8 mouse cellular contexts compared by ENCODE assay signal in genomic region chr4:146603578-146604399, GRCm38 (mm10). TPM values are rescaled to one million over a fixed set of nuclear protein-coding genes. Genes with fewer than 3 reads are reported as not detected.
DNase-seq lines count a peak whose midpoint lies in the region; ATAC-seq and TF ChIP-seq lines count a peak whose summit lies in the region.
"Not testable (repeated sequence)": the region's sequence is repeated elsewhere in the genome, so short reads cannot be mapped to it uniquely, and the experiment has no call there.

No protein-coding gene starts in this region.

- peak; percentile 0 to 4 for DNase-seq in heart, postnatal 10 days
- not testable (repeated sequence) for DNase-seq in liver, embryonic 13.5 days

- peak; percentile 81 for ATAC-seq in common myeloid progenitor, adult 5-6 weeks (replicated peaks; ENCODE audit: low read depth, poor library complexity, severe bottlenecking)
- ATAC-seq in forebrain, embryonic 16.5 days: peak; percentile 70
- ATAC-seq in kidney, embryonic 15.5 days (replicated peaks; ENCODE audit: low FRiP score): peak; percentile 98
- ATAC-seq in liver, embryonic 13.5 days (ENCODE audit: low read depth): peak; percentile 97
- ATAC-seq in midbrain, embryonic 13.5 days: peak; percentile 95
- peak; percentile 86 for ATAC-seq in stomach, embryonic 15.5 days (ENCODE audit: insufficient read depth, low FRiP score, low read depth)

- not testable (repeated sequence) for H3K36me3 ChIP-seq in E14TG2a.4 (ENCODE audit: insufficient read depth, low read length); forebrain, embryonic 16.5 days (ENCODE audit: control insufficient read depth, insufficient read depth); kidney, embryonic 15.5 days; liver, embryonic 13.5 days; midbrain, embryonic 13.5 days; stomach, embryonic 15.5 days

- intact Hi-C loops in heart, postnatal 10 days (cut with DNase I): not testable (repeated sequence)

- not testable (repeated sequence) for H3K27me3 ChIP-seq in E14TG2a.4 (ENCODE audit: insufficient read depth, low read length); forebrain, embryonic 16.5 days (replicated peaks; ENCODE audit: control insufficient read depth, insufficient read depth, low read length); kidney, embryonic 15.5 days; liver, embryonic 13.5 days; midbrain, embryonic 13.5 days; stomach, embryonic 15.5 days (replicated peaks)

- H3K4me1 ChIP-seq in E14TG2a.4 (replicated peaks; ENCODE audit: low read depth, low read length); forebrain, embryonic 16.5 days (replicated peaks; ENCODE audit: control insufficient read depth, insufficient read depth, low read length); kidney, embryonic 15.5 days; liver, embryonic 13.5 days (replicated peaks); midbrain, embryonic 13.5 days (replicated peaks); stomach, embryonic 15.5 days: not testable (repeated sequence)

- not testable (repeated sequence) for H3K9me3 ChIP-seq in E14TG2a.4 (ENCODE audit: low read length); forebrain, embryonic 16.5 days (ENCODE audit: control insufficient read depth, low read length); kidney, embryonic 15.5 days (replicated peaks); liver, embryonic 13.5 days (replicated peaks); midbrain, embryonic 13.5 days; stomach, embryonic 15.5 days

- H3K4me2 ChIP-seq in forebrain, embryonic 16.5 days (ENCODE audit: low read length): not testable (repeated sequence)
- H3K4me2 ChIP-seq in kidney, embryonic 15.5 days: peak overlapping the region; percentile 47
- H3K4me2 ChIP-seq in liver, embryonic 13.5 days: peak overlapping the region; percentile 44
- peak overlapping the region; percentile 44 for H3K4me2 ChIP-seq in midbrain, embryonic 13.5 days (replicated peaks)
- peak overlapping the region; percentile 42 for H3K4me2 ChIP-seq in stomach, embryonic 15.5 days

- H3K4me3 ChIP-seq in E14TG2a.4 (replicated peaks; ENCODE audit: low read length): peak overlapping the region; percentile 74
- peak overlapping the region; percentile 20; the same call in 1 of the 2 replicates for H3K4me3 ChIP-seq in forebrain, embryonic 16.5 days (replicated peaks; ENCODE audit: low read length)
- H3K4me3 ChIP-seq in kidney, embryonic 15.5 days (replicated peaks): peak overlapping the region; percentile 31
- H3K4me3 ChIP-seq in liver, embryonic 13.5 days (replicated peaks): 0 out of 2 replicates have a peak overlapping the region, but pooled peaks have one; percentile 13
- H3K4me3 ChIP-seq in midbrain, embryonic 13.5 days (replicated peaks): peak overlapping the region; percentile 31
- not testable (repeated sequence) for H3K4me3 ChIP-seq in stomach, embryonic 15.5 days (replicated peaks)

- not testable (repeated sequence) for H3K9ac ChIP-seq in forebrain, embryonic 16.5 days (replicated peaks; ENCODE audit: low read depth, low read length); kidney, embryonic 15.5 days; liver, embryonic 13.5 days; midbrain, embryonic 13.5 days (replicated peaks); stomach, embryonic 15.5 days

- H3K27ac ChIP-seq in forebrain, embryonic 16.5 days (ENCODE audit: low read length); kidney, embryonic 15.5 days; liver, embryonic 13.5 days; midbrain, embryonic 13.5 days; stomach, embryonic 15.5 days: not testable (repeated sequence)

- not testable (repeated sequence) for TF ChIP-seq CTCF in E14TG2a.4 (conservative IDR thresholded peaks at IDR 0.05; ENCODE audit: low read length)

- WGBS in forebrain, embryonic 16.5 days: 3% methylated on average over 20 of the region's 53 CpGs
- 5% methylated on average over 23 of the region's 53 CpGs for WGBS in kidney, embryonic 15.5 days
- WGBS in liver, embryonic 13.5 days (ENCODE audit: insufficient replicate concordance): 6% methylated on average over 28 of the region's 53 CpGs
- WGBS in midbrain, embryonic 13.5 days: 7% methylated on average over 26 of the region's 53 CpGs
- whole genome bisulfite sequencing in stomach, embryonic 15.5 days: 5% methylated on average over 29 of the region's 53 CpGs

RNA-seq across cellular contexts. Expression of gene Zfp993, which starts 7.0 kb away (rescaled TPM):
- 17.3 and 34.4 TPM in 2 replicates for total RNA-seq in common myeloid progenitor, adult 5-6 weeks (2017)
- polyA plus RNA-seq in forebrain, embryonic 16.5 days (2015; fragmentation: Nextera tagmentation; extraction: Ambion mirVana): 2.8 and 3.1 TPM in 2 replicates
- 10 to 100 TPM; 11.3 to 11.7 TPM for total RNA-seq in heart, postnatal 10 days (2021)
- 3.1 and 4.4 TPM in 2 replicates for polyA plus RNA-seq in kidney, embryonic 15.5 days (2015; fragmentation: Nextera tagmentation; extraction: Ambion mirVana)
- 2.0 and 2.1 TPM in 2 replicates for polyA plus RNA-seq in liver, embryonic 13.5 days (2015; fragmentation: Nextera tagmentation; extraction: Ambion mirVana)
- polyA plus RNA-seq in midbrain, embryonic 13.5 days (2015; fragmentation: Nextera tagmentation; extraction: Ambion mirVana): 1.1 and 2.1 TPM in 2 replicates
- 1.7 and 2.5 TPM in 2 replicates for polyA plus RNA-seq in stomach, embryonic 15.5 days (2015; fragmentation: Nextera tagmentation; extraction: Ambion mirVana)
